Mouse (Mus musculus) neural tube, embryonic 10.5 days (tissue): ENCODE data around the gene Rab33b.

Source experiments
- DNase-seq: peaks from one replicate; pipeline ENCODE4 v3.0.0-alpha.2; 2017; ENCODE audit warnings: low spot score; ENCODE audit errors: extremely low spot score

The Rab33b gene

DNA sequence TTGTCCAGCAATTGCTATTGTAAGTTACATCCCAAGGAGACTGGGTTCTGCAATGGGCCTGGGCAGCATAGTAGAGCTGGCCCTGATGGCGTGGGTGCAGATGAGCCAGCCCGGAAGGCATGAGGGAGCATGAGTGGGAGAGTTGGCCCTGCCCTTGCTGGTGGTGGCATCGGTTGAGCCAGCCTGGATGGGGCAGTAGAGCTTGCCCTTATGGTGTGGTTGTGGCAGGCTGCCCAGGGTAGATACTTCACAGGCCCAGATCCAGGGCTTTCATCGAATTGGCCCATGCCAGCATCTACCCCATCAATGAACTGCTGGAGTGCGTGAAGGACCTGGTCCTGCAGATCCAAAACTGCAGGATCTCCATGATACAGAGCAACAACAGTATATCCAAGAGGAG lies 28.3 kb downstream of the Rab33b start:
- no peak for DNase-seq

DNA sequence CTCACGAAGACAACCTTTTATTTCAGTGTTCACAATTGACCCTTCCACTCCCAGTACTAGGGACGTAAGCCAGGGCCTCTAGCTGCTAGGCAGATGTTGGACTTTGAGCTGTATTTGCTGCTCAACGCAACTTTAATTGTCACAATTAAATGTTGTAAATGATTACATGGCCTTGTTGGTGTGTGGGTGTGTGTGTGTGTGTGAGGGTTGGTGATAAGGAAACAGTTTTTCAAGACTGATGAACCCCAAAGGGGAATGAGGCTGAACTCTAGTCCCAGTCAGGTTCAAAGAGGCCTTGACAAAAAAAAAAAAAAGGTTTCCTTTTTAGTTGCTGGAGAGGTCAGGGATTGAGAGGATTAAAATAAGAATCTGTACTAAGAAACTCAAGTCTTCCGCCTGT lies 33.7 kb downstream of the Rab33b start:
- no peak for DNase-seq

DNA sequence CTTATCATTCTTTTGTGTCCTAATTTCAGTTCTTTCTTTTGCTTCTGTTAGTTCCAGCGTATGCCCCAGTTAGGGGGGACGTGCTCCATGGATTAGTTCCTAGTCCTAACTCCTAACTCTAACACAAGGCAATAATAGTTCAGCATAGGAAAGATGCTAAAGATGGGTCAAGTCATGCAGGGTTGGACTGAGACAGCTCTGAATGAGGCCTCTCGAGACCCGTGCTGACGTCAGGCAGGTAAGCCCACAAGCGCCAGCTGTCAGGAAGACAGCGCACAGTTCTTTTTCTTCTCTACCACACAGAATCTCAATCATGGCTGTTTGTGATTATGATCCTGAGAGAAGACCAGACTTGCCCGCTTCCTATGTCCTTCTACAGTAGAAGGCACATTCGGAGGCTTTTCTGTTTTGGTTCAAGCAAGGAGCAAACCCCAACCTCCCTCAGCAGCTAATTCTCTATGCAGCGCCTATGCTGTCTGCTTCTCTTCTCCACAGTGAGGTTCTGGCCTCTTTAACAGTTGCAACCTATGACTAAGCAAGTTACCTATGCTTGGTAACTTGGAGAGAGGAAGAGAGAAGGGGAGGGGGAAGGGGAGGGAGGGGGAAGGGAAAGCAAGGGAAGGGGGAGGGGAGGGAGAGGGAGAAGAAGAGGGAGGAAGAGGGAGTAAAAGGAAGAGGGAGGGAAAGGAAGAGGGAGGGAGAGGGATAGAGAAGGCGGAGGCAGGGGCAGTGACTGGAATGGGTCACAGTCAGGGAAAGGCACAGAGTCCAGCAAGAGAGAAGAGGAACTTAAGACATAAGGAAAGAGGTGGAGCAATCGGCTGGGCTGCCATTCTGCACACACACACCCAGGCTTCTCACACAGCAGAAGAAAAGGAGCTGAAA lies 34.4 kb downstream of the Rab33b start:
- no peak for DNase-seq

DNA sequence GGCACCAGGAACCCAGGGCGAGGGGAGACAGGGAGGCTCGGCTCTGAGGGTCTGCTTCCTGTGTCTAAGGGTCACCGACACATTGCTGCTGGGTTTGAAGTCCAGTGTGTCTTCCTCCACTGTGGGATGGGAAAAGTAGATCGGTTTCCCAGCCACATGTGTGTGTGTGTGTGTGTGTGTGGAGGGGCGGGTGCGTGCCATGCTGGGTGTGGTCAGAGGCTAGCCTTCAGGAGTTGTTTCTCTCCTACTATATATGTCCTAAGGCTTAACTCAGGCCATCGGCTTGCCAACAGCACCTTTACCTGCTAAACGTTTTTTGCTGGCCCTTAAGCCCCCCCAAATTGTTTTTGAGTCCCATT lies 35.0 kb downstream of the Rab33b start:
- DNase-seq, result no peak

DNA sequence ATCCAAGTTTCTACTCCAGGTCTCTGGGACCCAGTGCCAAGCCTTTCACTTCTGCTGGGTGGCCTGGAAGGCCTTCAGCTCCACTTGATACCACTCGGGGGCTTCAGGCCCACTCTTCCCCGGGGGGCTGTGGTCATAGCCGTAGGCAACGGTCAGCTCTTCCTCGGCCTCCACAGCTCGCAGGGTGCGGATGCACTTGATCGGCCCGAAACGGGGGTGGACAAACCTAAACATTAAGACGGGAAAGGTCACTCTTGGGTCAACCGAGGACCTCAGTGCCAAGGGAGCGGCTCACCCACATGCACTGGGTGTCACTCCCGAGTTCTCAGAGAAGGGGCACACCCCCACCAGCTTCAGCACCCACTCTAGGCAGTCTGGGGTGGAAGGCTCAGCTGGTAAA lies 37.5 kb downstream of the Rab33b start:
- DNase-seq, result no peak

DNA sequence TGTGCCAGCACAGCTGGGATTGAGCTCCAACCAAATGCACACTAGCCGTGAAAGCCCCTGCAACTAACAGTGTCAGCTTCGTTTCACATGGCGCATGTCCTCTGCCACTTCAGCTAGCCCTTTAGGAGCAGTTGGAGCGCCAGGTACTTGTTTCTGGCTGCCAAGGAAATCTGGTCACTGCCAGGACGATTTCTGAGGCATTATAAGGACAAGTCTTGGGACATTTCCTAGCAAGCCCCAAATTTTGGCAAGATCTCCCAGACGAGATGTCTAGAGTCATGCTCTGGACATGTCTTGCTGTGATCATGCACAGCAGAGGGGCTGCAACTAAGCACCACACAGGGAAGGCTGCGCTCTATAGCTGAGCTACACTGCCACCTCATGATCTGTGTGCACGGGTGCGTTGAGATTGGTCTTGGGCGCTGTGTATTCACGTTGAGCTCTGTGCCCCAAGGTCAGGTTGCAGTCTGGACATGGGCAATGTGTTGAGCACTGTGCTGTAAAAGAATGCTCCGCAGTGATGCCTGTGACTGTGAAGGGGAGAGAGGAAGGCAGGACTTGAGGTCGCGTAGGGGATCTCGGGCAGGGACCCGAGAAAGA lies 41.6 kb downstream of the Rab33b start:
- DNase-seq, result no peak

DNA sequence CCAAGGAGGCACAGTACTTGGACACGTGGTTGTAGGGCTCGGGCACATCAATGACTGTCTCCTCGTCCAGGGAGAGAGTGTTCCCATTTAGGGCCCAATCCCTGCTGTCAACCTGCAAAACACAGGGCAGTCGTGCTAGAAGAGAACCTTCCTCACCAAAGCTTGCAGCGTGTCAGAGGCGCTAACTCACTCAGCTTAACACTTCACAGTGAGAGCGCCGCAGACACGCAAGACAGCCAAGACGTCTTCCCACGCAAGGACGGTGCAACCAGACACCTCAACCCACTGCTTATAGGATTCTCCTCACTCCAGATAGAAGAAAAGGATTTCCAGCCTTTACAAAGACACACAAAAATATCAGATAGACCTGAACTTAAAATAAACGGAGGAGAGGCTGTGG lies 43.2 kb downstream of the Rab33b start:
- DNase-seq, result no peak

DNA sequence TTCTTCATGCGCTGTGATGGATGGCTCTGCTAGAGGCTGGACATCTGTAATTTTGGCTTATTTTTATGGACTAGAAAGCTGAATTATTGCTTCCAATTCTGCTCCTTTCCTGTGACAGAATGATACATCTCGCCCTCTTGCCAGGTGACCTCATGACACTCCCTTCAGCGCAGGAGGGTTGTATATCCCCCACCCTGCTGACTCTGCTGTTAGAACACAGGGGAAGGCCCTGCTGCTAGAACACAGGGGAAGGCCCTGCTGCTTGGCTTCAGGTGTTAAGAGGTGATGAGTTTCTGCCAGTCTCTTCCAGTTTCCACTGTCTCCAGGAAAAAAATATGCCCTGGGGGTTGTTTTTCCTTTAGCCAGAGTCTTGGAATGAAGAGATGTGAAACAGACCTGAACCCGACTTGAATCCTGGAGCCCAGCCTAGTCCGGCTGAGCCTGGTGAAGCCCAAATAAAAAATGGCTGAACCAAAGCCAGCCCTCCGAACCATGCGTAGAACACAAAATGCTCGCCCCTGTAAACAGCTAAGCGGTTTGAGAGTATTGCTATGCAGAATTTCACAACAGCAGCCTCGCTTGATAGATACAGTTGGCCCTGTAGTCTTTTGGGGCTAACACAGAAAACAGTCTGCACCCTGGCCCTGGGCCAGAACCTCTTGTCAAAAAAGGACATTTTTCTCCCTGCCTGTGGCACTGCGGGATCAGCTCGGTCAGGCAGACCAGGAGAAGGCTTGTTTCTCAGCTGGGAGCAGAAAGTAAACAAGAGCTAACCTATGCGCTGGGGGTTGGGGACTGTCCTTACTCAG lies 48.0 kb downstream of the Rab33b start:
- DNase-seq, result no peak

DNA sequence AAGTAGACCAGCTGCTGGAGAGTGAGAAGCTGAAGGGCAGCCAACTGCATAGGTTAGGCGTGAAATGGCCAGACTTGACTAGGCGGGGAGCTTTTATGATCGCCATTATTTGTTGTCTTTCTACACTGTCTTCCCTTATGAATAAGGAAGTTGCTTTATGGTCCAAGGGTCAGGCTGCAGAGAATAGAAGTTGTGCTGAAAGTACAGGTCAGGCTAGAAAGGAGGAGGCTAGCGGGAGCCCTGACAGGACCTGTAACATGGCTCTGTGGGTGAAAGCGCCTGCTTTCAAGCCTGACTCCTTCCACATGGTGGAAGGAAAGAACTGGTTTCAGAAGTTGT lies 48.5 kb downstream of the Rab33b start:
- no peak for DNase-seq

DNA sequence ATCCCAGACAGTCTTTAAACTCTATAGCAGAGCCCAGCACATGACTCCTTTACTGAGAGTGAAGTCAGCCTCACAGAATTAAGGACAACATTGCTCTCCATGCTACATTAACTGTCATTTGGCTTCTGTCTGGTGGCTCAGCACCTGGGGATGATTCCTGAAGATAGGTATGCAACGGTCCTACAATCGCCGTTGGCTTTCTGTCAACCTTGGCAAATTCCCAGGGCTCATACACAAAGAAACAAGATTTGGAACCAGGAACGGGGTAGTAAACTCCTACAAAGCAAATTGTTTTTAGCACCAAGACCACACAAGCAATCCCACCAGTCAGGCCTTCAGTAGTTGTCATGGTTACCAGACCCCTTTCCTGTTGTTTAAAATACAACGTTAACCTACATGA lies 49.9 kb downstream of the Rab33b start:
- DNase-seq, result no peak

DNA sequence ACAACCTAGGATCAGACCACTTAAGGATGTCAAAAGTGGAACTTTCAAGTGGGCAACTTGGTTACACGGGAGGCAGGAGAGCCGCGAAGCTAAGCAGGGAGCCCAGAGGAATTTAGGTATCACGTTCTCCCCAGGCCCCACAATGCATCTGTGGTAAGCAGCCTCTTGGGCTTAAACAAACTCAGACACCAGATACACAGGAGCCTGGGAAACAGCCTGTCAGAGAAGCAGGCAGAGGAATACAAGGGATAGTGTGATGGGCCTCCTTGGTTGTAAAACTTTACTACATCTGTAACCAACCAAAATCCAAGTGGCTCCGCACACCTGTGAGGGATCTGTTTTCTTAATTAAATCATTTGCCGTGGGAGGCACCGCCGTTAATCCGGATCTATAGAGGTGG lies 50.3 kb downstream of the Rab33b start:
- no peak for DNase-seq

DNA sequence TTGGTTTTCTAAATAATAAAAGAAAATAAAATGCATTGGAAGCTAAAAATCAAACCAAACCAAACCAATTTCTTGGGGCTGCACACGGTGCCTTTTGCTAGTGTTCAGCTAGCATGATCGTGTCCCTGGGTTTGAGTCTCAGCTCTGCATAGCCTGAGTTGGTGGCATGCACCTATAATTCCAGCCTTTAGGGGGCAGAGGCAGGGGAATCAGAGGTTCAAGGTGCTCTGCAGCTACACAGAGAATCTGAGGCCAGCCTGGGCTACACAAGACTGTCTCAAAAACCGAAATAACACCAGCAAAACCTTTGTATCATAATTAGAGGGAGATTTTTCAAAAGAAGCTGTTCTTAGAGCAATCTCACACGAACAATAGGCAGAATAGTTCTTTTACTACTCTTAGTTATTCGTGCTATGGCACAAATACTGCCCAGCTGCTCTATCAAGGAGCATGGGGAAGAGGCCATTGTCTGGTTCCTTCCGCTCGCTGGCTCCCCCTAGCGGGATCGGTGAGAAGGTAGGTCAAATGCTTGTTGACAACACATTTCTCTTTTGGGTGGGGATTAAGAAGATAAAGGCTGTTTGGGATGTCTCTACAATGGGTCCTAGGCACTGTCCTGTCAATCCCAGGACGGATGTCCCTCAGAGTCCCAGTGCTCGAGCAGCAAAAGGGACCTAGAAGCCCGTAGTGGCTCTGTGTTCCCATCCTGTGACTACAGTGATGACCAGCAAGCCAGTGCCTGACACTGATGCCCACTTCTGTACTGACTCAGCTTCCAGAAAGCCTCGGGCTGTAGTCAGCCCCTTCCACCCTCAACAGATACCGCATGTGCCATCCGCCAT lies 56.1 kb downstream of the Rab33b start:
- peak; percentile 77 for DNase-seq

DNA sequence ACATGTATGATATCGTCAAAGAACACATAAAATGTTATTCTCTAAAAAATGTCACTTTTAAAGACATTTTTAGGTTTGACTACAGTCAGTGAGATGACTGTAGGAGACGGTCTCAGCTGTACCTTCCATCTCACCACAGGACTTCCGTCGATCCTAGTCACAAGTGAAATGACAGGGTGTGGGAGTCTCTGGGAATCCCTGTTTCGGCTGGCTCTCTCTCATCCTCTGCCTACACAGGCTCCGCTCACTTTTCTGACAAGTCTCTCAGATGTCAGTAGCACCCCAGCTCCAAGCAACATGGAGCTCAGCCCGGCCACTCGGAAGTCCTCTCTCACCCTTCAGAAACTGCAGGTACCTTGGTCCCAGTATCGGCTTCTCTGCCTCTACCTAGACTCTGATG lies 56.9 kb downstream of the Rab33b start:
- DNase-seq, result no peak

DNA sequence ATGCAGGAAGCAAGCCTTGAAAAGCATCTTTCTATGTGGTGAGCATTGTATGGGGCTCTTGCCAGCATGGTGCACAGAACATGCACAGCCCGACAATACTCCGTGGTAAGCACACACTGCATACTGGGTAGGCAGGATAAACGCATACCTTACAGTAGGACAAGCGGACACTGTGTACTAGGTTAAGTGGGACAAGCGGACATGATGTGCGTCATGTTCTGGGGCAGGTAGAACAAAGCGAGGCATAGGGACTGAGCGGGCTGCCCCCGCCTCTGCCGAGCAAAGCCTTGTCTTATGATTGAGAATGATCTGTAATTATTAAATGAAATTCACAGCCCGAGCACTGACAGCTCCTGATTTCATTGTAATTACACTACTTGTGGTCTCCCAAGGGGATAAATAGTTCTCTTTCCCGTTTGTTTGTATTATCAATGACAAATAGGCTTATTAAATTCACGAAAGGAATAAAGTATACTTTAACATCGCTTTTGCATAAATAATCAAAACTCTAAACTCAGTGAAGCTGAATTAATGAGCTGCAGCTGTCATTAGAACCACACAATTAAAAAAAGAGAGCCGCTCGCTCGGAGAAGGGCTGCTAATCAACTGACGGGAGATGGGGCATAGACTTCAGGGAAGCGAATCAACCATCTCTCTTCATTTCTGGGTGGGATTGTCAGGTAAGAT lies 60.9 kb downstream of the Rab33b start:
- no peak for DNase-seq
